Mouse (Mus musculus): ENCODE data around the gene Ss18l1.

DNA sequence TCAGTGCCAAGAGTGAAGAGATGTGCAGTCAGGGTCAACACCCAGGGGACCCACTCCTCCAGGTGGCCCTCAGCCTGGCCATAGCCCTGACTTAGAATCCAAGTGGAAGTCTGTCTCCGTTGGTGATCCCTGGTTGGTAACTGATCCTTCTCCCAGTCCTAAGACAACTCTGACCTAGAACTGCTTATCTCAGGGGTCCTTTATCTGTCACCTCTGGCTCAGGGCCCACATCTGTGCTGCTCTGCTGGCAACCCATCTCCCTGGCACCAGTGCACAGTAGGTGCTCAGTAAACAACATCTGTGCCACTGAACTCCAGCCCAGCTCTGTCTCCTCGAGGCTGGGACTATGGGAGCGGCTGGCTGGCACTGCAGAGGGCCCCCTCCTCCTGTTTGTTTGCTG is 55.3 kb downstream of the Ss18l1 start:
- no peak for TF ChIP-seq TCF12 (IDR thresholded peaks at IDR 0.05; ENCODE audit: insufficient read depth, poor library complexity, severe bottlenecking)
- TF ChIP-seq POLR2A (IDR thresholded peaks at IDR 0.05; ENCODE audit: insufficient read length, low read depth): no peak
- no peak for TF ChIP-seq POLR2AphosphoS2 (IDR thresholded peaks at IDR 0.05; ENCODE audit: insufficient read length, low read depth)
- TF ChIP-seq USF1 (IDR thresholded peaks at IDR 0.05; ENCODE audit: low read depth): no peak
- TF ChIP-seq CEBPB (IDR thresholded peaks at IDR 0.05; ENCODE audit: insufficient read depth, poor library complexity, severe bottlenecking): no peak
- no peak for TF ChIP-seq E2F4 (IDR thresholded peaks at IDR 0.05; ENCODE audit: insufficient read depth)

Measured in myocyte (in vitro differentiated cells).